Comparison of ENCODE assay signal across 8 mouse cellular contexts in the genomic region with DNA sequence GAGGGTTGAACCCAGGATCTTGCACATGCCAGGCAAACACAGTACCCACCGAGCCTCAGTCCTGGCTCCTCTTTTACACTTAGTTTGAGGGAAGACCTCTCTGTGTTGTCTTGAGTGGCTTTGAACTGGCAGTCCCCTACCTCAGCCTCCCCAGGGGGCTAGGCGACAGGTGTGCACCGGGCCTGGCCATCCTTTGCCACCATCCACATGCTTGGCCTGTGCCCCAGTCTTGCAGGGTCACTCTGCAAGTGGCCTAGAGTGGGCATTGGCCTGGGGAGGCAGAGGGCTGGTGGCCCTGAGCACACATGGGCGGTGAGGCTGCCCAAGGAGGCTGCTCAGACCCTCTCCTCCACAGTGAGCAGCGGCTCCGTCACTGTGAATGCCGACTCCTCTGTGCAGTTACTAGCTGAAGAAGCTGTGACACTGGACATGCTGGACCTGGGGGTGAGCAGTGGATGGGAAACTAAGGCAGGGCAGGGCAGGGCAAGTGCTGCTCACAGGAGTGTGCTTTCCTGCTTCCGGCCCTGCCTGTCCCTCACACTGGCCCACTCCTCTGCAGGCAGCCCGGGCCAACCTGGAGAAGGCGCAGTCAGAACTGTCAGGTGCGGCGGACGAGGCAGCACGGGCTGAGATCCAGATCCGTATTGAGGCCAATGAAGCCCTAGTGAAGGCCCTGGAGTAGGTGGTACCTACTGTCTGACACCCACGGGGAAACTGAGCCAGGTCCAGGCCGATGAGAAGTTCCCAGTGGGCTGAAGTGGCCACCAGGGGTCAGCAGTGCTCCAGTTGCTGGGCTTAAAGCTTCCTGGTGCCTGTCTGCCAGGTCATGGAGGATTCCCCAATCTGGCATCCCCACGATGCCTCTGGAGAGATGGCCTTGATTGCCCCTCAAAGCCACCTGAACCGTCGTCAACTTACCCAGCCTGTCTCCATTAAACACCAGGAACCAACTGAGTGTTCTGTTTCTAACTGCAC. TPM values are rescaled to one million over a fixed set of nuclear protein-coding genes. Genes with fewer than 3 reads are reported as not detected.
DNase-seq lines count a peak whose midpoint lies in the region; ATAC-seq and TF ChIP-seq lines count a peak whose summit lies in the region.

No protein-coding gene starts in this region.

- H3K27ac ChIP-seq in embryonic fibroblast, embryonic 13.5 days (ENCODE audit: insufficient read depth, low read length), result no peak overlapping the region
- peak overlapping the region; percentile 98 for H3K27ac ChIP-seq in layer of hippocampus, adult 2 months
- H3K27ac ChIP-seq in lung, postnatal 0 days (ENCODE audit: low read length), result peak overlapping the region; percentile 100

- H3K27me3 ChIP-seq in lung, postnatal 0 days (replicated peaks; ENCODE audit: insufficient read depth, low read length), result no peaks in the 10 kb centered on the region

- TF ChIP-seq EP300 in lung, postnatal 0 days (IDR thresholded peaks at IDR 0.05), result no peak

- ATAC-seq in lung, postnatal 0 days, result no peak
- ATAC-seq in erythroblast, adult 5-6 weeks (replicated peaks; ENCODE audit: low FRiP score, poor library complexity, severe bottlenecking), result no peak

- peak; percentile 74 for TF ChIP-seq CTCF in embryonic fibroblast, embryonic 13.5 days (IDR thresholded peaks at IDR 0.05; ENCODE audit: borderline replicate concordance, insufficient read depth, low read length)
- TF ChIP-seq CTCF in layer of hippocampus, adult 2 months (conservative IDR thresholded peaks at IDR 0.05), result peak; percentile 89
- TF ChIP-seq CTCF in lung, postnatal 0 days (IDR thresholded peaks at IDR 0.05), result peak; percentile 94

- H3K9me3 ChIP-seq in lung, postnatal 0 days (ENCODE audit: low read length), result no peaks in the 10 kb centered on the region

- DNase-seq in CD8-positive naive resting alpha-beta T cell, adult 2 months (ENCODE audit: low read depth in 2 of 2, low spot score in 2 of 2), result peak; percentile 63 to 65
- peak; percentile 78 for DNase-seq in adrenal gland, adult 2 months
- DNase-seq in heart, postnatal 25 days (ENCODE audit: low spot score), result peak; percentile 55
- peak in 1 of 2 experiments; percentile 78 for DNase-seq in layer of hippocampus, adult 2 months (ENCODE audit: low spot score in 2 of 2)
- DNase-seq in lung, postnatal 0 days (ENCODE audit: low spot score), result peak; percentile 81
- peak; percentile 68 to 84 for DNase-seq in spleen, adult 18-20 months

- no peak overlapping the region for H3K4me2 ChIP-seq in lung, postnatal 0 days (replicated peaks; ENCODE audit: low read depth, low read length)

- no peak overlapping the region for H3K9ac ChIP-seq in lung, postnatal 0 days (replicated peaks; ENCODE audit: low read depth)

- WGBS in lung, postnatal 0 days, result 70% methylated on average over 20 of the region's 20 CpGs

- TF ChIP-seq POLR2A in embryonic fibroblast, embryonic 13.5 days (IDR thresholded peaks at IDR 0.05; ENCODE audit: low read depth, low read length), result no peak

- intact Hi-C loops in heart, postnatal 25 days (cut with DNase I), result loop anchor here (1.0 to 10.0 kb wide), 2 partner anchors 20 to 290 kb away; a partner anchor contains a TSS

- peaks cover 2% of the 10 kb centered on the region; the same call in 1 of the 2 replicates for H3K4me1 ChIP-seq in embryonic fibroblast, embryonic 13.5 days (ENCODE audit: control insufficient read depth, insufficient read depth, low read length)
- H3K4me1 ChIP-seq in lung, postnatal 0 days (ENCODE audit: insufficient read depth, low read depth, low read length), result peaks cover 15% of the 10 kb centered on the region; the same call in 1 of the 2 replicates

- H3K36me3 ChIP-seq in lung, postnatal 0 days (ENCODE audit: insufficient read depth, low read length), result peaks cover 6% of the 10 kb centered on the region; the same call in 1 of the 2 replicates

- H3K4me3 ChIP-seq in embryonic fibroblast, embryonic 13.5 days (ENCODE audit: insufficient read depth, low read length), result no peak overlapping the region
- H3K4me3 ChIP-seq in layer of hippocampus, adult 2 months, result no peak overlapping the region
- no peak overlapping the region for H3K4me3 ChIP-seq in lung, postnatal 0 days (ENCODE audit: low read depth, low read length)

RNA-seq across cellular contexts. Expression of a gene that starts 2.9 kb away (rescaled TPM):
- total RNA-seq in adrenal gland, adult 2 months (2021), result 100 to 1,000 TPM in 1 of 2 experiments, 10 to 100 TPM in 1; 75.8 to 115 TPM
- polyA plus RNA-seq in adrenal gland, adult 2 months (2012; rRNA removed), result 233 and 269 TPM in 2 replicates
- polyA plus RNA-seq in embryonic fibroblast, embryonic 13.5 days (2011; ENCODE audit: insufficient read length, low read depth, missing spikeins), result 101 TPM in 2 replicates
- total RNA-seq in heart, postnatal 25 days (2021), result 100 to 1,000 TPM in 1 of 2 experiments, 10 to 100 TPM in 1; 92.1 to 120 TPM
- total RNA-seq in layer of hippocampus, adult 2 months (2021), result 10 to 100 TPM; 53.1 to 54.5 TPM
- polyA plus RNA-seq in lung, postnatal 0 days (2015; fragmentation: Nextera tagmentation; extraction: Ambion mirVana), result 13.2 and 14.2 TPM in 2 replicates
- 5.0 and 7.7 TPM in 2 replicates for total RNA-seq in erythroblast, adult 5-6 weeks (2015; ENCODE audit: low replicate concordance)
- 3.9 and 7.4 TPM in 2 replicates for total RNA-seq in erythroblast, adult 5-6 weeks (2017; ENCODE audit: low replicate concordance)

RNA-seq across cellular contexts. Expression of a gene that starts 4.5 kb away (rescaled TPM):
- total RNA-seq in adrenal gland, adult 2 months (2021), result 100 to 1,000 TPM in 1 of 2 experiments, 10 to 100 TPM in 1; 74.5 to 118 TPM
- 84.3 and 84.6 TPM in 2 replicates for polyA plus RNA-seq in adrenal gland, adult 2 months (2012; rRNA removed)
- 24.1 and 28.4 TPM in 2 replicates for polyA plus RNA-seq in embryonic fibroblast, embryonic 13.5 days (2011; ENCODE audit: insufficient read length, low read depth, missing spikeins)
- total RNA-seq in heart, postnatal 25 days (2021), result 1 to 10 TPM; 2.4 to 3.1 TPM
- total RNA-seq in layer of hippocampus, adult 2 months (2021), result 100 to 1,000 TPM; 331 to 341 TPM
- polyA plus RNA-seq in lung, postnatal 0 days (2015; fragmentation: Nextera tagmentation; extraction: Ambion mirVana), result 5.1 and 5.5 TPM in 2 replicates
- not detected in 2 replicates for total RNA-seq in erythroblast, adult 5-6 weeks (2015; ENCODE audit: low replicate concordance)
- not detected in 2 replicates for total RNA-seq in erythroblast, adult 5-6 weeks (2017; ENCODE audit: low replicate concordance)

RNA-seq across cellular contexts. Expression of a gene that starts 6.7 kb away (rescaled TPM):
- 100 to 1,000 TPM; 654 to 778 TPM for total RNA-seq in adrenal gland, adult 2 months (2021)
- 5,895 and 6,727 TPM in 2 replicates for polyA plus RNA-seq in adrenal gland, adult 2 months (2012; rRNA removed)
- 202 and 250 TPM in 2 replicates for polyA plus RNA-seq in embryonic fibroblast, embryonic 13.5 days (2011; ENCODE audit: insufficient read length, low read depth, missing spikeins)
- 1,000 to 10,000 TPM; 1,252 to 1,264 TPM for total RNA-seq in heart, postnatal 25 days (2021)
- total RNA-seq in layer of hippocampus, adult 2 months (2021), result 100 to 1,000 TPM; 332 to 344 TPM
- 463 and 491 TPM in 2 replicates for polyA plus RNA-seq in lung, postnatal 0 days (2015; fragmentation: Nextera tagmentation; extraction: Ambion mirVana)
- 43.3 and 48.8 TPM in 2 replicates for total RNA-seq in erythroblast, adult 5-6 weeks (2015; ENCODE audit: low replicate concordance)
- total RNA-seq in erythroblast, adult 5-6 weeks (2017; ENCODE audit: low replicate concordance), result 12.1 and 17.3 TPM in 2 replicates

RNA-seq across cellular contexts. Expression of a gene that starts 20.6 kb away (rescaled TPM):
- total RNA-seq in adrenal gland, adult 2 months (2021), result 10 to 100 TPM; 30.6 to 77.0 TPM
- polyA plus RNA-seq in adrenal gland, adult 2 months (2012; rRNA removed), result 108 and 152 TPM in 2 replicates
- polyA plus RNA-seq in embryonic fibroblast, embryonic 13.5 days (2011; ENCODE audit: insufficient read length, low read depth, missing spikeins), result 29.2 and 50.2 TPM in 2 replicates
- 10 to 100 TPM; 31.7 to 43.1 TPM for total RNA-seq in heart, postnatal 25 days (2021)
- total RNA-seq in layer of hippocampus, adult 2 months (2021), result 100 to 1,000 TPM in 1 of 2 experiments, 10 to 100 TPM in 1; 88.3 to 103 TPM
- polyA plus RNA-seq in lung, postnatal 0 days (2015; fragmentation: Nextera tagmentation; extraction: Ambion mirVana), result 203 and 305 TPM in 2 replicates
- 3.6 and 3.7 TPM in 2 replicates for total RNA-seq in erythroblast, adult 5-6 weeks (2015; ENCODE audit: low replicate concordance)
- total RNA-seq in erythroblast, adult 5-6 weeks (2017; ENCODE audit: low replicate concordance), result 14.6 and 16.3 TPM in 2 replicates

RNA-seq across cellular contexts. Expression of a gene that starts 27.6 kb away (rescaled TPM):
- total RNA-seq in adrenal gland, adult 2 months (2021), result 10 to 100 TPM; 14.0 to 21.7 TPM
- 25.9 and 34.5 TPM in 2 replicates for polyA plus RNA-seq in adrenal gland, adult 2 months (2012; rRNA removed)
- 8.4 and 12.2 TPM in 2 replicates for polyA plus RNA-seq in embryonic fibroblast, embryonic 13.5 days (2011; ENCODE audit: insufficient read length, low read depth, missing spikeins)
- total RNA-seq in heart, postnatal 25 days (2021), result 1 to 10 TPM; 4.2 to 5.2 TPM
- 1 to 10 TPM; 7.0 to 7.4 TPM for total RNA-seq in layer of hippocampus, adult 2 months (2021)
- polyA plus RNA-seq in lung, postnatal 0 days (2015; fragmentation: Nextera tagmentation; extraction: Ambion mirVana), result 10.4 and 11.7 TPM in 2 replicates
- total RNA-seq in erythroblast, adult 5-6 weeks (2015; ENCODE audit: low replicate concordance), result 7.5 TPM in 1 of 2 replicates, not detected in the other
- 5.9 TPM in 1 of 2 replicates, not detected in the other for total RNA-seq in erythroblast, adult 5-6 weeks (2017; ENCODE audit: low replicate concordance)

Comparison
In these comparisons a context has a peak if more than half of its experiments do, and no peak if none do; other contexts are left out.
1. RNA of a gene that starts 2.9 kb away (total RNA-seq): 92.1 to 120 TPM in heart, postnatal 25 days, 75.8 to 115 TPM in adrenal gland, adult 2 months and 53.1 to 54.5 TPM in layer of hippocampus, adult 2 months; 3.9 to 7.7 TPM in erythroblast, adult 5-6 weeks; every median in the first group is over 4 times any median in the second.
2. RNA of a gene that starts 4.5 kb away (total RNA-seq): 331 to 341 TPM in layer of hippocampus, adult 2 months and 74.5 to 118 TPM in adrenal gland, adult 2 months; 2.4 to 3.1 TPM in heart, postnatal 25 days and not detected in erythroblast, adult 5-6 weeks; every median in the first group is over 10 times any median in the second.
3. RNA of a gene that starts 6.7 kb away (total RNA-seq): 1,252 to 1,264 TPM in heart, postnatal 25 days, 654 to 778 TPM in adrenal gland, adult 2 months and 332 to 344 TPM in layer of hippocampus, adult 2 months; 12.1 to 48.8 TPM in erythroblast, adult 5-6 weeks; every median in the first group is over 4 times any median in the second.
4. Peak in every context shown above with its lines, with median percentiles within 50 percentile points of each other: CTCF ChIP-seq.